ENCODE assay signal across 39 mouse cellular contexts in genomic region chr11:106191716-106192115, GRCm38 (mm10). TPM values are rescaled to one million over a fixed set of nuclear protein-coding genes. Genes with fewer than 3 reads are reported as not detected.
A peak's percentile ranks its signal among the peaks of the same experiment; 100 is the strongest.
DNase-seq lines count a peak whose midpoint lies in the region; ATAC-seq lines count a peak whose summit lies in the region.
"Had no signal": no experiment of that assay in that cellular context is flagged by ENCODE, and none has a peak within 500 bp of the region (broad histone marks: within the 10 kb centered on the region; RNA-seq: fewer than 3 reads in every experiment).

No protein-coding gene starts in this region.

- 96% methylated on average over 3 of the region's 3 CpGs for WGBS in hindbrain, embryonic 15.5 days
- 94% methylated on average over 3 of the region's 3 CpGs for WGBS in hindbrain, embryonic 12.5 days
- WGBS in liver, embryonic 16.5 days (ENCODE audit: insufficient replicate concordance), result 82% methylated on average over 3 of the region's 3 CpGs

- H3K27me3 ChIP-seq in hindbrain, embryonic 15.5 days, result no peaks in the 10 kb centered on the region
- H3K27me3 ChIP-seq in hindbrain, embryonic 12.5 days, result no peaks in the 10 kb centered on the region
- no peaks in the 10 kb centered on the region for H3K27me3 ChIP-seq in liver, embryonic 16.5 days (ENCODE audit: control insufficient read depth, insufficient read depth, low read depth, low read length)
- H3K27me3 ChIP-seq: embryonic facial prominence, embryonic 13.5 days; forebrain, embryonic 15.5 days; intestine, embryonic 15.5 days; limb, embryonic 13.5 days; Patski; stomach, embryonic 15.5 days had no signal

- no peak overlapping the region for H3K9ac ChIP-seq in hindbrain, embryonic 15.5 days
- no peak overlapping the region for H3K9ac ChIP-seq in hindbrain, embryonic 12.5 days
- no peak overlapping the region; the same call in 1 of the 2 replicates for H3K9ac ChIP-seq in liver, embryonic 16.5 days (ENCODE audit: low read depth, low read length)
- H3K9ac ChIP-seq: forebrain, embryonic 15.5 days; intestine, embryonic 15.5 days; stomach, embryonic 15.5 days had no signal

- no peak for ATAC-seq in hindbrain, embryonic 15.5 days (ENCODE audit: low FRiP score, low read depth)
- no peak for ATAC-seq in hindbrain, embryonic 12.5 days (ENCODE audit: low FRiP score)
- ATAC-seq in liver, embryonic 16.5 days (ENCODE audit: low read depth), result no peak
- ATAC-seq: forebrain, embryonic 15.5 days; hindbrain, postnatal 0 days; intestine, embryonic 15.5 days; Patski had no signal

- no peak overlapping the region for H3K4me3 ChIP-seq in hindbrain, embryonic 15.5 days
- no peak overlapping the region for H3K4me3 ChIP-seq in hindbrain, embryonic 12.5 days
- H3K4me3 ChIP-seq in liver, embryonic 16.5 days (ENCODE audit: low read depth, low read length), result no peak overlapping the region

- H3K27ac ChIP-seq in hindbrain, embryonic 15.5 days (replicated peaks), result no peak overlapping the region
- H3K27ac ChIP-seq in hindbrain, embryonic 12.5 days, result no peak overlapping the region
- H3K27ac ChIP-seq in liver, embryonic 16.5 days (ENCODE audit: low read length), result peak overlapping the region; percentile 95; the same call in 1 of the 2 replicates
- H3K27ac ChIP-seq: embryonic facial prominence, embryonic 13.5 days; forebrain, embryonic 10.5 days; forebrain, embryonic 15.5 days; hindbrain, embryonic 10.5 days; hindbrain, postnatal 0 days; intestine, embryonic 15.5 days; kidney, postnatal 0 days; limb, embryonic 13.5 days; stomach, embryonic 15.5 days had no signal

- no peaks in the 10 kb centered on the region for H3K9me3 ChIP-seq in hindbrain, embryonic 15.5 days
- no peaks in the 10 kb centered on the region for H3K9me3 ChIP-seq in hindbrain, embryonic 12.5 days (replicated peaks)
- no peaks in the 10 kb centered on the region for H3K9me3 ChIP-seq in liver, embryonic 16.5 days (replicated peaks; ENCODE audit: control insufficient read depth, low read length)
- H3K9me3 ChIP-seq: embryonic facial prominence, embryonic 13.5 days; forebrain, embryonic 10.5 days; forebrain, embryonic 15.5 days; hindbrain, embryonic 10.5 days; intestine, embryonic 15.5 days; limb, embryonic 13.5 days; stomach, embryonic 15.5 days had no signal

- H3K4me2 ChIP-seq in hindbrain, embryonic 15.5 days, result 0 out of 2 replicates have a peak overlapping the region, but pooled peaks have one; percentile 71
- H3K4me2 ChIP-seq in hindbrain, embryonic 12.5 days (replicated peaks), result no peak overlapping the region
- peak overlapping the region; percentile 90; the same call in 1 of the 2 replicates for H3K4me2 ChIP-seq in liver, embryonic 16.5 days (ENCODE audit: low read depth, low read length)

- peaks cover 6% of the 10 kb centered on the region; the same call in 1 of the 2 replicates for H3K36me3 ChIP-seq in hindbrain, embryonic 15.5 days
- H3K36me3 ChIP-seq in hindbrain, embryonic 12.5 days, result peaks cover 6% of the 10 kb centered on the region
- no peaks in the 10 kb centered on the region for H3K36me3 ChIP-seq in liver, embryonic 16.5 days (ENCODE audit: control insufficient read depth, insufficient read depth)

- peaks cover 14% of the 10 kb centered on the region for H3K4me1 ChIP-seq in hindbrain, embryonic 15.5 days (replicated peaks)
- H3K4me1 ChIP-seq in hindbrain, embryonic 12.5 days, result peaks cover 8% of the 10 kb centered on the region; the same call in 1 of the 2 replicates
- peaks cover 22% of the 10 kb centered on the region for H3K4me1 ChIP-seq in liver, embryonic 16.5 days (ENCODE audit: control insufficient read depth, low read depth, low read length)

- DNase-seq in A20 (ENCODE audit: low read depth, low spot score) (peak; percentile 19), MEL-GATA-1-ER (ENCODE audit: extremely low read depth, low read depth) (peak; percentile 29)
- no peak for DNase-seq in thymus, postnatal 36 days
- DNase-seq in adrenal gland, postnatal 14 days, result no peak
- DNase-seq: adrenal gland, postnatal 10 days; cerebellum, adult 11-12 months; cerebellum, adult 9-11 months; gastrocnemius, postnatal 25 days; heart, adult 11 months; heart, postnatal 10 days; kidney, adult 8-10 months; kidney, postnatal 4 days; layer of hippocampus, adult 9-11 months; lung, adult 2 months; lung, postnatal 14 days; midbrain, embryonic 14.5 days; retina, postnatal 1 day; right cerebral cortex, postnatal 14 days; thymus, adult 18-20 months; thymus, postnatal 25 days had no signal

RNA-seq across cellular contexts. Expression of gene Strada, which starts 10.3 kb away (rescaled TPM):
- 27.9 and 28.7 TPM in 2 replicates for polyA plus RNA-seq in hindbrain, embryonic 15.5 days (2015; fragmentation: Nextera tagmentation; extraction: Ambion mirVana)
- polyA plus RNA-seq in hindbrain, embryonic 12.5 days (2016; fragmentation: Nextera tagmentation; extraction: Ambion mirVana), result 33.9 and 38.7 TPM in 2 replicates
- polyA plus RNA-seq in liver, embryonic 16.5 days (2015; fragmentation: Nextera tagmentation; extraction: Ambion mirVana), result 7.3 and 7.6 TPM in 2 replicates
- total RNA-seq in adrenal gland, postnatal 14 days (2021), result 12.1 and 12.5 TPM in 2 replicates

RNA-seq across cellular contexts. Expression of gene Ccdc47, which starts 24.4 kb away (rescaled TPM):
- polyA plus RNA-seq in hindbrain, embryonic 15.5 days (2015; fragmentation: Nextera tagmentation; extraction: Ambion mirVana), result 94.5 and 101 TPM in 2 replicates
- polyA plus RNA-seq in hindbrain, embryonic 12.5 days (2016; fragmentation: Nextera tagmentation; extraction: Ambion mirVana), result 86.8 and 96.3 TPM in 2 replicates
- polyA plus RNA-seq in liver, embryonic 16.5 days (2015; fragmentation: Nextera tagmentation; extraction: Ambion mirVana), result 42.3 and 44.2 TPM in 2 replicates
- total RNA-seq in adrenal gland, postnatal 14 days (2021), result 116 and 120 TPM in 2 replicates

RNA-seq across cellular contexts. Expression of gene Ddx42, which starts 25.0 kb away (rescaled TPM):
- polyA plus RNA-seq in hindbrain, embryonic 15.5 days (2015; fragmentation: Nextera tagmentation; extraction: Ambion mirVana), result 77.9 and 81.9 TPM in 2 replicates
- polyA plus RNA-seq in hindbrain, embryonic 12.5 days (2016; fragmentation: Nextera tagmentation; extraction: Ambion mirVana), result 111 and 117 TPM in 2 replicates
- polyA plus RNA-seq in liver, embryonic 16.5 days (2015; fragmentation: Nextera tagmentation; extraction: Ambion mirVana), result 22.7 and 24.7 TPM in 2 replicates
- total RNA-seq in adrenal gland, postnatal 14 days (2021), result 51.5 and 59.9 TPM in 2 replicates

RNA-seq across cellular contexts. Expression of gene Limd2, which starts 31.1 kb away (rescaled TPM):
- 162 and 167 TPM in 2 replicates for polyA plus RNA-seq in hindbrain, embryonic 15.5 days (2015; fragmentation: Nextera tagmentation; extraction: Ambion mirVana)
- 302 and 316 TPM in 2 replicates for polyA plus RNA-seq in hindbrain, embryonic 12.5 days (2016; fragmentation: Nextera tagmentation; extraction: Ambion mirVana)
- 76.8 and 79.6 TPM in 2 replicates for polyA plus RNA-seq in liver, embryonic 16.5 days (2015; fragmentation: Nextera tagmentation; extraction: Ambion mirVana)
- 21.1 and 59.4 TPM in 2 replicates for total RNA-seq in adrenal gland, postnatal 14 days (2021)

RNA-seq across cellular contexts. Expression of gene Gm10840, which starts 31.1 kb away (rescaled TPM):
- polyA plus RNA-seq in hindbrain, embryonic 15.5 days (2015; fragmentation: Nextera tagmentation; extraction: Ambion mirVana), result 0.65 TPM in 1 of 2 replicates, not detected in the other
- 0.93 and 1.0 TPM in 2 replicates for polyA plus RNA-seq in hindbrain, embryonic 12.5 days (2016; fragmentation: Nextera tagmentation; extraction: Ambion mirVana)
- polyA plus RNA-seq in liver, embryonic 16.5 days (2015; fragmentation: Nextera tagmentation; extraction: Ambion mirVana), result not detected in 2 replicates
- not detected in 2 replicates for total RNA-seq in adrenal gland, postnatal 14 days (2021)
- total RNA-seq: adrenal gland, postnatal 10 days; ES-E14; gastrocnemius, adult 18-20 months; gastrocnemius, postnatal 25 days; heart, postnatal 10 days; hindbrain, postnatal 0 days; left cerebral cortex, postnatal 14 days; monocyte, adult 5-6 weeks had no signal
- polyA plus RNA-seq: embryonic facial prominence, embryonic 13.5 days; frontal cortex, adult 2 months; heart, embryonic 11.5 days; hindbrain, postnatal 0 days; intestine, embryonic 15.5 days; kidney, postnatal 0 days; limb, embryonic 13.5 days; lung, adult 2 months; midbrain, embryonic 14.5 days; Patski; stomach, embryonic 15.5 days had no signal

Comparison
In these comparisons a context has a peak if more than half of its experiments do, and no peak if none do; other contexts are left out.
1. DNase-seq: peak in A20 (single experiment) and MEL-GATA-1-ER (single experiment); none in thymus, postnatal 36 days (0 of 2) and adrenal gland, postnatal 14 days (single experiment).